Mouse (Mus musculus): ENCODE measurements around the gene Zfp622. TPM values are rescaled to one million over a fixed set of nuclear protein-coding genes. Genes with fewer than 3 reads are reported as not detected.
"Not testable (repeated sequence)": the region's sequence is repeated elsewhere in the genome, so short reads cannot be mapped to it uniquely, and the experiment has no call there.

Zfp622 gene
- polyA plus RNA-seq, 1 experiment from 2014 or later: 38.8 TPM

DNA sequence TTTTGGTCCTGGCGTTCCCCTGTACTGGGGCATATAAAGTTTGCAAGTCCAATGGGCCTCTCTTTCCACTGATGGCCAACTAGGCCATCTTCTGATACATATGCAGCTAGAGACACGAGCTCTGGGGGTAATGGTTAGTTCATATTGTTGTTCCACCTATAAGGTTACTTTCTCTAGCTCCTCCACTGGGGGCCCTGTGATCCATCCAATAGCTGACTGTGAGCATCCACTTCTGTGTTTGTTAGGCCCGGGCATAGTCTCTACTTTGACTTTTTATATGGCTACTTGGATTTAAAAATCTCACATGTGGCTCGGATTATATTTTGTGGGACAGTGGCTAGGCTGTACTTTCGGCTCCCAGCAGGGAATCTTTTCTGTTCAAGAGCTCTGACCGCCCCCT, 552 bp upstream of the Zfp622 start:
- not testable (repeated sequence) for ATAC-seq (ENCODE audit: low FRiP score, low read depth); H3K27me3 ChIP-seq; H3K9me3 ChIP-seq
- peaks cover 17% of the 10 kb centered on the region for H3K36me3 ChIP-seq
- peak overlapping the region; percentile 100 for H3K4me3 ChIP-seq
- WGBS: 20% methylated on average over 6 of the region's 6 CpGs
- peak overlapping the region; percentile 99 for H3K4me2 ChIP-seq
- peaks cover 28% of the 10 kb centered on the region for H3K4me1 ChIP-seq (replicated peaks)
- H3K9ac ChIP-seq: peak overlapping the region; percentile 63
- peak overlapping the region; percentile 86 for H3K27ac ChIP-seq (replicated peaks)

DNA sequence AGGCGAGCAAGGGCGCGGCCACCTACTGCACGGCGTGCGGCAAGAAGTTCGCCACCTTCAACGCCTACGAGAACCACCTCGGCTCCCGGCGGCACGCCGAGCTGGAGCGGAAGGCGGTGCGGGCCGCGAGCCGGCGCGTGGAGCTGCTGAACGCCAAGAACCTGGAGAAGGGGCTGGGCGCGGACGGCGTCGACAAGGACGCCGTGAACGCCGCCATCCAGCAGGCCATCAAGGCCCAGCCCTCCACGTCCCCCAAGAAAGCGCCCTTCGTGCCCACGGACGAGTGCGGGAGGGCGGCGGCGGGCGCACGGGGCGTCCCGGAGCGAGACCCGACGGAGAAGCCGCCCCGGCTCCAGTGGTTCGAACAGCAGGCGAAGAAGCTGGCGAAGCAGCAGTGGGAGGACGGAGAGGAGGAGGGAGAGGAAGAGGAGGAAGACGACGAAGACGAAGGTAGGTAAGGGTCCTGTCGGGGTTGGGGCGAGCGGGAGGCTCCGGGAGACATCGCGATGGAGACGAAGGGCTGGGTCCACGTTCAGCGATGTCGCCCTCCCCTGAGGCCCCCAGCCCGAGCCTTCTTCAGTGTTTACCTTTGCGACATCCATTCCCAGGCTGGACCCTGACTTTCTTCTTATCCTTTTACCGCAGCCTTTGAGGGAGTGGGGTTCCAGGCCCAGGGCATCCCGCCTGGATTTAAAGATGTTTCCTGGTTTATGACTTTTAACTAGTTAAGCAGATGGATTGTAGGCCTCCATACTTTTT, 747 bp downstream of the Zfp622 start:
- H3K27me3 ChIP-seq: no peaks in the 10 kb centered on the region
- H3K27ac ChIP-seq (replicated peaks): peak overlapping the region; percentile 86
- H3K4me2 ChIP-seq: peak overlapping the region; percentile 99
- H3K4me3 ChIP-seq: peak overlapping the region; percentile 100
- peaks cover 20% of the 10 kb centered on the region for H3K36me3 ChIP-seq
- peaks cover 28% of the 10 kb centered on the region for H3K4me1 ChIP-seq (replicated peaks)
- under 1% methylated on average over 67 of the region's 71 CpGs for WGBS
- no peaks in the 10 kb centered on the region for H3K9me3 ChIP-seq
- ATAC-seq (ENCODE audit: low FRiP score, low read depth): no peak; the same call in none of the 2 replicates
- H3K9ac ChIP-seq: peak overlapping the region; percentile 89

DNA sequence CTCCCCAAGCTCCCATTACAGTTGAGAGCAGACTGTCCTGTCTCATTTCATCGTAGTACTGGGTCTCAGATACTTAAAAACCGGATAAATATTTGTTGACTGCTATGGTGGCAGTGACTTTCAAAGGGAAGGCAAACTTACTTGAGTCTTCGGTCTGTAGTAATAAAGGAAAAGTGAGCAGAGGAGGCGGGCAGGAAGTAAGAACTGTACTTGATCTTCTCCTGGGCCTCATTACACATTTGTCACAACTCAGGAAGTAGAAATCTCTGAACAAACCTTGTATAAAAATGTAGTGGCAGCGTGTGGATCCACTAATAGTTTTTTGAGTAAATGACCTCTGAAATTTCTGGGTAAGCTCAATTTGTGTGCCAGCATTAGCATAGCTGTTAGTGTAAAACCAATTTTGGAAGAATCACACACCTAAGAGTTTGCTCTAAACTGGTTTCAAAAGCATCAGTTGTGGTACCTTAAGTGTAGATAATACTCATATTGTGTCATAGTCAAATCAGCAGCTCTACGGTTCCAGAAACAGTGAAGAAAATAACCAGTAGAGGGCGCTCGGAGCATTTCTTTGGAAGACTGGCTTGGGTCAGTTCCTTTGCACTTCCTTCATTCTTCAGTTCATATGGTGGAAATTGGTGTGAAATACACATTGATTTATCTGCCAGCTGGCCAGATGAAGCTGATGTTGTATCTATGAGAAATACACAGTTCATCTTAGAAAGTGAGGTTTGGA, 9.0 kb downstream of the Zfp622 start:
- Histone ChIP-seq H3K4me1 (replicated peaks) (peaks cover 9% of the 10 kb centered on the region; the same call in 1 of the 2 replicates), H3K4me2 (no peak overlapping the region), H3K4me3 (no peak overlapping the region), H3K9me3 (no peaks in the 10 kb centered on the region), H3K36me3 (peaks cover 42% of the 10 kb centered on the region), H3K27ac (replicated peaks) (no peak overlapping the region), H3K9ac (no peak overlapping the region), H3K27me3 (no peaks in the 10 kb centered on the region)
- WGBS: 61% methylated on average over 8 of the region's 8 CpGs
- ATAC-seq (ENCODE audit: low FRiP score, low read depth): no peak

DNA sequence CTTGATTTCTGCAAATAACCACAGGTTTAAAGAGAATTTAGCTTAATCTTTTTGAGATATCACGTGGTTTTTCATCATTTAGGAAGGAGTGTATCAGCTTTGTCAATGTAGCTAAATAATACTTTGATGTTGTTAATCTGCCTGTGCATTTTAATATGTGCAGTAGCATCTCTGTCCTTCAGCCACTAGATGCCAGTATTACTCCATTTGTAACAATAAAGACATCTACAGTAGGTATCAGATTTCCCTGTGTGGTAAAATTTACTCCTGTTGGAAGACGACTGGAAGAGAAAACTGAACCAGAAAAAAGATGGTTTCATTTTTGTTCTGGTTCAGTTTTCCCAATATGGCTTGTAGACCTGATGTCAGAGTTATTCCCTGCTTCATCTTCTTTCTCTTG, 11.4 kb downstream of the Zfp622 start:
- H3K4me2 ChIP-seq: no peak overlapping the region
- peaks cover 5% of the 10 kb centered on the region; the same call in 1 of the 2 replicates for H3K4me1 ChIP-seq (replicated peaks)
- H3K27me3 ChIP-seq: no peaks in the 10 kb centered on the region
- H3K9me3 ChIP-seq: no peaks in the 10 kb centered on the region
- H3K36me3 ChIP-seq: peaks cover 34% of the 10 kb centered on the region
- no peak overlapping the region for H3K27ac ChIP-seq (replicated peaks)
- 0 out of 2 replicates have a peak overlapping the region, but pooled peaks have one; percentile 3 for H3K9ac ChIP-seq
- H3K4me3 ChIP-seq: no peak overlapping the region
- ATAC-seq (ENCODE audit: low FRiP score, low read depth): peak; percentile 60; the same call in 1 of the 2 replicates
- 40% methylated on average over 2 of the region's 2 CpGs for WGBS

DNA sequence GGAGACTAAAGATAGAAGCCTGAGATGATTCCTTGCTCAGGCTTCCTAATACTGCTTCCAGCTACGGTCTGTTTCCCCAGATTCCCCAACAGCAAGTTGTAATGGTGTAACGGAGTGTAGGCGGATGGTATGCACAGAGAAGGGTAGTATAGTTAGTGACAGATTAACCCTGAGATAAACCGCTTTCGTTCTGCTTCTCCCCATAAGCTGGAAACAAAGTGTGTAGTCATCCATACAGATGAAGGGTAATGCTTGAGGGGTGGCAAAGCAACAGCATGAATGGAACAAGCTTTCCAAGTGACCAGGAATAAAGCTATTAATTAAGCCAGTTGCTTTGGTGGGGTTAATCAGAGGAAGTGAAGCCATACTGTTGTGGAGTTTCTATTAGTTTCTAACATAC, 15.4 kb downstream of the Zfp622 start:
- WGBS: 20% methylated on average over 5 of the region's 5 CpGs
- H3K4me3 ChIP-seq; H3K4me2 ChIP-seq; H3K9me3 ChIP-seq; H3K4me1 ChIP-seq (replicated peaks); ATAC-seq (ENCODE audit: low FRiP score, low read depth); H3K9ac ChIP-seq; H3K27me3 ChIP-seq; H3K27ac ChIP-seq (replicated peaks): not testable (repeated sequence)
- H3K36me3 ChIP-seq: peaks cover 18% of the 10 kb centered on the region

DNA sequence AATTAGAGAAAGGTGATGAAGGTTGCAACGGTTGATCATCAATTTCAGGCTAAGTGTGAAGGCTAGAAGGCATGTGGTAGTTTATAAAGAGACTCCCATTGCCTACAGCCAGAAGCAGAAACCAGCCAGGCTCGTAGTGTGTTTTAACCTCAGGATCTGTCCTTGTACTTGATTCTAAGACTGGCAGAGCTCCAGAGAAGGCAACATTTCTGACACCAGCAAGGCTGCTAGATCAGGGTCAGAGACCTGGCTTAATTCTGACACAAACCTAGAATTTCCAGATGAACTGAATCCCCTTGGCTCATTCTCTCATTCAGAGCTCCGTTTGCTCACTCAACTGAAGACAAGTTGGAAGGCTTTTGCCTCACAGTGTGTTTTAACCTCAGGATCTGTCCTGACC, 24.5 kb downstream of the Zfp622 start:
- ATAC-seq (ENCODE audit: low FRiP score, low read depth): no peak
- H3K4me1 ChIP-seq (replicated peaks): no peaks in the 10 kb centered on the region
- WGBS: 80% methylated on average over 3 of the region's 3 CpGs
- H3K4me2 ChIP-seq: no peak overlapping the region
- no peaks in the 10 kb centered on the region for H3K36me3 ChIP-seq
- no peak overlapping the region for H3K4me3 ChIP-seq
- H3K27ac ChIP-seq (replicated peaks): no peak overlapping the region
- no peaks in the 10 kb centered on the region for H3K27me3 ChIP-seq
- no peak overlapping the region for H3K9ac ChIP-seq
- H3K9me3 ChIP-seq: no peaks in the 10 kb centered on the region

DNA sequence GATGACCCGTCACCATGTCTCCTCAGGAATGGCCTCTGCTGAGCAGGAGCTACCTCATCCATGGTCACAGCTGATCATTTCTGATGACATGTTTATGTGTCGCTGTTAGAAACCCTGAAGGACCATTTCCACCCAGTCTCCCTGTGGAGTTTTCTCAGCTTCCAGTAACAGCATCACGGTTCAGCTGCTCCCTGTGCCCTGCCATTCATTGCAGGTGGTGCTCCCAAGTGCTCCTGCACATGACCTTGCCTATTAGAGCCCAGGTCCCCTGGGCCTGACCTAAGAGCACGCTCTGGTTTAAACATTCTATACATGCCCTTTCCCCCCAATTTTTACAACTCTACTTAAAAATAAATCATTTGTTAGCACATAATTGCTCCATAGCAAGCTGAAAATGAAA, 28.7 kb downstream of the Zfp622 start:
- Histone ChIP-seq H3K9ac (no peak overlapping the region), H3K36me3 (no peaks in the 10 kb centered on the region), H3K27me3 (no peaks in the 10 kb centered on the region), H3K4me2 (no peak overlapping the region), H3K9me3 (no peaks in the 10 kb centered on the region), H3K4me1 (replicated peaks) (peaks cover 3% of the 10 kb centered on the region; the same call in 1 of the 2 replicates), H3K27ac (replicated peaks) (no peak overlapping the region), H3K4me3 (no peak overlapping the region)
- ATAC-seq (ENCODE audit: low FRiP score, low read depth): no peak
- 64% methylated on average over 4 of the region's 4 CpGs for WGBS

DNA sequence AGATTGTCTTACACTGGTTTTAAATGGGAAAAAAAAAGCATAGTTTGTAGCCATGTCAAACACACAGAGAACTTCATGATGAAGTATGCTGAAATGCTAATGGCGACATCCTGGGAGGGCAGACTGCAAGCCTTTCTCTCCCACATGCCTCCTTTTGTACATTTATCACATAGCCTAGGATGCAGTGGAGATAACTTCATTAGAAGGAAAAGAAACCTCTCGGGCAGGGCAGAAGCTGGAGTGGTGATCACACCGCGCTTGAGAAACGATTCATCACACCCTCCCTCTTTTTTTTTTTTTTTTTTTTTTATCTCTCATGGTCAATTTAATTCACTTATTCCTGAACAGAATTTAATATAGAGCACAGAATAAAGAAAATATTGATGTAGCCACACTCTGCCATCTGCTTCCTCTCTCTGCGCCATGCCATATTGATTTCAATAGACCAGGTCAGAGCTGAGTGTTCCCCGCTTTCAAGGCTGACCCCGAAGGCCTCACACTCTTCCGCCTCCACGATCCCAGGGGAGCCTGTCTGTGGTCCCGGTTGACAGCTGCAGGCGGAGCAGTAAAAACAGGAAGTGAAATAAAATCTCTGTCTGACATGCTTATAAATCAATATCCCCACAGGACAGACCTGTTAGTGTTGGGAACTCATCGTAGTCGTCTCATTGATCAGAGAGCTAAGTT, 32.0 kb downstream of the Zfp622 start:
- no peaks in the 10 kb centered on the region for H3K27me3 ChIP-seq
- H3K9ac ChIP-seq: no peak overlapping the region
- H3K27ac ChIP-seq (replicated peaks): no peak overlapping the region
- H3K4me1 ChIP-seq (replicated peaks): peaks cover 3% of the 10 kb centered on the region; the same call in 1 of the 2 replicates
- 0 out of 2 replicates have a peak overlapping the region, but pooled peaks have one; percentile 25 for H3K4me2 ChIP-seq
- H3K36me3 ChIP-seq: no peaks in the 10 kb centered on the region
- WGBS: 29% methylated on average over 14 of the region's 14 CpGs
- ATAC-seq (ENCODE audit: low FRiP score, low read depth): 0 out of 2 replicates have a peak, but pooled peaks have one; percentile 15
- H3K9me3 ChIP-seq: no peaks in the 10 kb centered on the region
- H3K4me3 ChIP-seq: no peak overlapping the region

DNA sequence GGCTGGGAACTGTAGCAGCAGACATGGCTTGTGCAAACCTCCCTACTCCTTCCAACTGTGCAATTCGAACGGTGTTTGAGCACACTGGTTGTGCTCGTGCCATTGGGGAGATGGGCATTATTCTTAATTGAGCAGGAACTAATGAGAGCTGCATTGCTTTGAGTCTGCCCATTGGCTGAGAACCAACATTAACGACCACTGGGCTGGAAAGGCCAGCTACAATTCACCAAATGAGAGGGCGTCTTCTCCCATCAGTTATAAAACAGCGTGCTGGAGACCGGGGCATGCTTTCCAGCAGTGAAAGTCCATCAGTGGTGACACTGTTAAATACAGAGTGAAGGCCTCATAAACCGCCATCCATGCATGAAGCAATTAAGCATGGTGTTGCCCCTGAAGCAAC, 37.6 kb downstream of the Zfp622 start:
- no peak overlapping the region for H3K9ac ChIP-seq
- H3K9me3 ChIP-seq: no peaks in the 10 kb centered on the region
- H3K36me3 ChIP-seq: no peaks in the 10 kb centered on the region
- no peak overlapping the region for H3K27ac ChIP-seq (replicated peaks)
- no peaks in the 10 kb centered on the region for H3K27me3 ChIP-seq
- no peak overlapping the region for H3K4me2 ChIP-seq
- no peak overlapping the region for H3K4me3 ChIP-seq
- H3K4me1 ChIP-seq (replicated peaks): 0 out of 2 replicates have a peak, but pooled peaks cover 5% of the 10 kb centered on the region
- 32% methylated on average over 8 of the region's 8 CpGs for WGBS
- ATAC-seq (ENCODE audit: low FRiP score, low read depth): peak; percentile 89

DNA sequence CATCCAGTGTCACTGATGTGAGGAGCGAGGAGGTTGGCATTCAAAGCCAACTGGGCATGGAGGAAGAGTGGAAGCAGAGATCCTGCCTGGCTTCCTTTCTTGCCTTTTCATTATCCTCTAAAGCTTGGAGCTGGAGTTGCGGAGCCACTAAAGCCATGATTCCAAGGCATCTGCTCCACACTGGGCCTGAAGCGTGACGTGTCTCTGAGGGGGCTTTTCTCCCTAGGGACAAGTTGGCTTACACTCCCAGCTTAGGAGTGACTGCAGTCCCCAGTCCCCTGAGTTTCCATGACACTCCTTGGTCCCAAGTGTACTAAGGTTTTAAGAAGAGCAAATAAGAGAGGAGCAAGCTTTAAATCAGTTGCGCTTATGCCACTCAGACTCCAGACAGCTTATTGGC, 38.5 kb downstream of the Zfp622 start:
- 82% methylated on average over 5 of the region's 5 CpGs for WGBS
- H3K4me2 ChIP-seq: no peak overlapping the region
- H3K4me3 ChIP-seq: no peak overlapping the region
- no peaks in the 10 kb centered on the region for H3K9me3 ChIP-seq
- ATAC-seq (ENCODE audit: low FRiP score, low read depth): no peak
- no peaks in the 10 kb centered on the region for H3K27me3 ChIP-seq
- H3K4me1 ChIP-seq (replicated peaks): 0 out of 2 replicates have a peak, but pooled peaks cover 5% of the 10 kb centered on the region
- no peak overlapping the region for H3K27ac ChIP-seq (replicated peaks)
- H3K36me3 ChIP-seq: no peaks in the 10 kb centered on the region
- no peak overlapping the region for H3K9ac ChIP-seq

DNA sequence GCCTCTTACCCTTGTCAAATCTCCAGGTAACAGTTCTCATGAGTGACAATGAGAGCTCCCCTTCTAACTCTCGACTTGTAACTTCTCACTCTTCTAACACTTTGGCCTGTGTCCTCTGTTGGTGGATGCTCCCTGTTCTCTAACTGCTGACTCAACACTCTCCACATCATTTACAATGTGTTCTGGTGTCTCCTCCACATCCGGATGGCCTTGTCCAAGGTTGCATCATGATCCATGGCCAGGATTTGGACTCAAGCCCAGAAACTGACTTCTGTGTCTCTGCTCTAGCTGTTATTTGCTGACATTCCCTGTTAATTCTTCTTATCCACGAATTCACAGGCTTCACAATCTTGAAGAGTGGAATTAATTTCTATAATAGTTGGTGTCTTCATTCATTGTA, 47.5 kb downstream of the Zfp622 start:
- Histone ChIP-seq H3K36me3 (no peaks in the 10 kb centered on the region), H3K4me1 (replicated peaks) (no peaks in the 10 kb centered on the region), H3K27ac (replicated peaks) (no peak overlapping the region), H3K4me2 (no peak overlapping the region), H3K9me3 (no peaks in the 10 kb centered on the region), H3K4me3 (no peak overlapping the region), H3K27me3 (no peaks in the 10 kb centered on the region), H3K9ac (no peak overlapping the region)
- no peak for ATAC-seq (ENCODE audit: low FRiP score, low read depth)
- 85% methylated on average over 3 of the region's 3 CpGs for WGBS

DNA sequence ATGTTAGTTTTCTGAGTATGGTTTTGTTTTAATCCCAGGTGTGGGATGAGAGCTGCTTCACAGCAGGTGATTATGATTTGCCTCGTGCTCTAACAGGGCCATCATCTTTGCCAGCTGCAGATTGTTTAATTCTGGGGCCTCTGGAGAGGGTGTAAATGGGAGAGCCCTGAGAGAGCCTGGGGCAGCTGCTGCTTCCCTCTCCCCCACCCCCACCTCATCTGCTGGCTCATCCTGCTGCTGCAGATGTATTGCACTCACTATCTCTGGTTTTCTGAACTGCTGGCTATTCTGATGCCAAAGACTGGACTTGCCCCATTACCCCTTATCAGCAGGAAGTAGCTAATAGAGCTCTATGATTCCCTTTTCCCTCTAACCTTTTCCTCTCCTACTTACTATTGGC, 56.4 kb downstream of the Zfp622 start:
- no peaks in the 10 kb centered on the region for H3K36me3 ChIP-seq
- H3K4me2 ChIP-seq: no peak overlapping the region
- H3K9me3 ChIP-seq: no peaks in the 10 kb centered on the region
- H3K27me3 ChIP-seq: no peaks in the 10 kb centered on the region
- no peak overlapping the region for H3K27ac ChIP-seq (replicated peaks)
- H3K4me1 ChIP-seq (replicated peaks): no peaks in the 10 kb centered on the region
- H3K4me3 ChIP-seq: no peak overlapping the region
- 5% methylated on average over 1 of the region's 1 CpGs for WGBS
- ATAC-seq (ENCODE audit: low FRiP score, low read depth): no peak
- H3K9ac ChIP-seq: no peak overlapping the region
